Mouse (Mus musculus): Measurements from ENCODE around the gene Gng12.
"Not testable (repeated sequence)": the region's sequence is repeated elsewhere in the genome, so short reads cannot be mapped to it uniquely, and the experiment has no call there.

Gene Gng12

GRCm38 (mm10) chr6:67030846-67031245 lies 134.6 kb downstream of the Gng12 start:
- DNase-seq: no peak

DNA sequence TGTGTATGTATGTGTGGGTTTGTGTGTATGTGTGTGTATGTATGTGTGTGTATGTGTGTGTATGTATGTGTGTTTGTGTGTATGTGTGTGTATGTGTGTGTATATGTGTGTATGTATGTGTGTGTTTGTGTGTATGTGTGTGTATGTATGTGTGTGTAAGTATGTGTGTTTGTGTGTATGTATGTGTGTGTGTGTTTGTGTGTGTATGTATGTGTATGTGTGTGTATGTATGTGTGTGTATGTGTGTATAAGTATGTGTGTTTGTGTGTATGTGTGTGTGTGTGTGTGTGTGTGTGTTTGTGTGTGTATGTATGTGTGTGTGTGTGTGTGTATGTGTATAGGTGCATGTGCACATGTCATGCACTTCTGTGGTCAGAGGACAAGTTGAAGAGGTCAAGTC lies 136.4 kb downstream of the Gng12 start:
- not testable (repeated sequence) for DNase-seq

DNA sequence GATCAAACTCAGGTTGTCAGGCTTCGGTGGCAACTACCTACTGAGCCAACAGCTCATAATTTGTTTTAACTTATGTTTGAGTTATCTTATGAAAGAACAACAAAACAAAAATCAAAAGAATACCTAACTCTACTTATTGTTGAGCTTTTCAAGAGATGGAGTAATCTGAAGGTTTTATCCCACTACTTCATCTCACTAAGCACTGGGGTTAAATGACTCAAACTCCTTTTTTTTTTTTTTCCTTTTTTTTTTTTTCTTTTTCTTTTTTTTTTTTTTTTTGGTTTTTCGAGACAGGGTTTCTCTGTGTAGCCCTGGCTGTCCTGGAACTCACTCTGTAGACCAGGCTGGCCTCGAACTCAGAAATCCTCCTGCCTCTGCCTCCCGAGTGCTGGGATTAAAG lies 136.8 kb downstream of the Gng12 start:
- not testable (repeated sequence) for DNase-seq

DNA sequence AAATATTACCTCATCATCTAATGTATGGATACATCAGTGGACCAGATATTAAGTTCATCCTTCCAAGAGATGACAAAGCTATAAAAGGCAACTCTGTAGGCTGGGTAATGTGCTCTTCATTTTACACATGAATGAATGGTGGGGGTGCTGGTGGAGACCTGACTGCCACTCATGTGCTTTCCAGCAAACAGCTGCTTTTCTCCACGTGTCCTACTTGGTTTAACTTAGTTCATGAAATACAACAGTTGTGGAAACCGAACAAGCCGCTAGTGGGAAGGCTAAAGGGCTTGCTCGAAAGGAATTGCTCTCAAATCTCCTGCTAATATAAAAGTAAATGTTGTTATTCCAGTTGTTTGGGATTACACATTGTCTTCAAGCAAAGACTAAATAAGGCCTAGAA lies 137.4 kb downstream of the Gng12 start:
- DNase-seq: no peak

DNA sequence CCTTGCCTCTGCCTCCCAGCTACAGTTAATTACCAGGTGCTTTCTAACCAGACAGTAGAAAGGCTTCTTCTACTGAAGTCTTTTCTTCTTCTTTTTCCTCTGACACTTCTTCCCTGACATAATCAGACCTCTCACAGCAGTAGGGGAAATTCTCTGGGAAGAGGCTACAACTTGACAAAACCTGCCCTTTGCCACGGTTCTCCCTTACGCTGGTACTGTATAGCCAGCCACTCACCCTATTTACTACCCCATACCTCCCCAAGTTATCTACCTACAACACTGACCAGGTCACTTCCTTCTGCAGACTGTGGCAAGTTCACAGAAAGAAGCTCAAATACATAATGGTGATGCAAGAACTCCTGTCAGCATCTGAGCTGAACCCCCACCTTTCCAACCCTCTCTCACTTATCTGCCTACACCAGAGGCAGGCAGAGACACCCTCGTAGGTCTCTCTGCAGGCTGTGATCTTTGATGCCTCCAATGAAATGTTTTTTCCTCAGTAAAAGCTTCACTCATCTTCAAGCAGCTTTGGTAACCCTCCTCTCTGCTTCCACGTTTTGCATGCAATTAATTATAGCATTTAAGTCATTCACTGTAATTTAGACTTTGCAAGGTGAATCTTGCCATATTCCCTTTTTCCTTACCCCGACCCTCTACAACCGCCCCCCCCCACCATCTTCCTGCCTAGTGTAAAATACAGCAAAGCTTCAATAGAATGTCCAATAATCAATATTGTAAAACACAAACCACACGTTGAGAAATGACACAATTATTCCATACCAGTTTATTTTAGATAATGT lies 138.3 kb downstream of the Gng12 start:
- DNase-seq: no peak

GRCm38 (mm10) chr6:67035388-67036299 lies 139.4 kb downstream of the Gng12 start:
- DNase-seq: peak; percentile 37 to 51

GRCm38 (mm10) chr6:67036356-67036811 lies 140.2 kb downstream of the Gng12 start:
- DNase-seq: peak; percentile 87 to 93

DNA sequence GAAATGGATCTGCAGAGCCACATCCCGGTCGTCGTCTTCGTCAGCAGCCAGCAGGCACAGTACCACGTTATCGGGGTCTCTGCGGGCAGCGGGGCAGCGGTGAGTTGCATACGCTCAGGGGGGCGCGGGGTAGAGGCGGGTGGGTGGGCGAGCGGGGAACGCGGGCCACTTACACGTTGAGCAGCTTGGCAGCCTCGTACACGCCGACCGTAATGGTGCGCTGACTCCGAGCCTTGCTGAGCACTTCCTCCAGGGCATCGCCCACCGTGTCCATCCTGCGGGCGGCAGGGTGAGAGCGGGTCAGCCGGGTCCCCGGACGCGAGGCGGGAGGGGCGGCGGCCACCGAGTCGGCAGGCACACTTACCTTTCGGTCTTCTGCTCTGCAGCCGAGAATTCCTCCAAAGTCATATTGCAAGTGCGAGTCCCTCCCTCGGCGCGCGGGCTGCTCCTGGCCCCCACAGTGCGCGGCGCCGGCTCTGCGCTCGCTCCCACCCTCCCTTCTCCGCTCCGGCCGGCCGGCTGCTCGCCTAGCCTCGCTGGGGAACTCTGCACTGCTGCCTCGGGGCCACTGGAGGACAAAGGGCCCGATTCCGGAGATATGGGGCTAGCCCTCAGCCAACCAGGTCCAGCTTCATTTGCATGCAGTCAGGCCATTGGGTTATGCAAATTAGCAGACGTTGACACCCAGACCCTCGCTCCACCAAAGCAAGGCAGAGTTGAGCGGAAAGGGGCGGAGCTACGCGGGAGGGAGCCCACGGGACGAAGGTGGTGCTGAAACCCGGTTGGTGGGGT lies 140.8 kb downstream of the Gng12 start, which contains the start of gene Gadd45a:
TSS of gene Gadd45a (minus strand) at position 621 of the 792 bp plus-strand sequence.
- peak; percentile 93 to 96 for DNase-seq

GRCm38 (mm10) chr6:67038964-67039363 lies 142.8 kb downstream of the Gng12 start:
- DNase-seq: no peak

- no peak for DNase-seq
Measured at GRCm38 (mm10) chr6:67040904-67041410, 144.8 kb downstream of the Gng12 start.

DNA sequence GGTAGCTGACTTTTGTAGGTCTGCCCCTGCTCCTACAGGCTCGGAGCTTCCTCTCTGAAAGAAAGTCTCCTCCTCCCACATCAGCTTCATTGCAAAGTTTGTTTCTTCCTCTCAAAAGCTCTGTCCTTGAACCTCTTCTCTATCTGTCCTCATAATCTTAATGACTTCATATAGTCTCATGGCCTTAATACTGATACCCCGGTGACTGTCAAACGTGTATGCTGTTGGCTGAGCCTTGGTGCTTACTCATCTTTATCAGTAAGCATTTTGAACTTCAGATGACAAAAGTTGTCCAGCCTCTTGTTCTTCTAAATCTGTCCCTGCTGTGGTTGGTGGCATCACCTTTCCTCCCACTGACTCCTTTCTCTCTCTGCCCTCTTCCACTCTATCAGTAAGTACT lies 149.2 kb downstream of the Gng12 start:
- DNase-seq: no peak

DNA sequence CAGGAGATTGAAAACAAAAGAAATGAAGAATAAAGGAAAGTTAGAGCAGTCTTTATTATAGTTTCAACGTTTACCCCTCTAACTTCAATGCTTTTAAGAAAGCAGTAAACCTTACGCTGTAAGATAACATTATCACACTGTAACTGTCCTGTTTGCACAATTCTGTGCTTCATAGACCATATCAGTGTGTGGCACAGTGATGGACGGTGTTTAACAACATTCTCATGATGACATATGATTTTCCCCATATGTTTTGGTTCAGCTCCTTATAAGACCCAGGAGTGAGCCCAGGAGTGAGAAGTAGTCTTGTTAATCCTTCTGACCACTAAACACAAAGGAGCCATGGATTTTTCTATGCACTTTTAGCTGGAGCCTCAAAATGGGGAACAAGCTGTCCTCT lies 150.7 kb downstream of the Gng12 start:
- DNase-seq: no peak

- no peak for DNase-seq
Measured at GRCm38 (mm10) chr6:67048052-67048691, 152.0 kb downstream of the Gng12 start.

DNA sequence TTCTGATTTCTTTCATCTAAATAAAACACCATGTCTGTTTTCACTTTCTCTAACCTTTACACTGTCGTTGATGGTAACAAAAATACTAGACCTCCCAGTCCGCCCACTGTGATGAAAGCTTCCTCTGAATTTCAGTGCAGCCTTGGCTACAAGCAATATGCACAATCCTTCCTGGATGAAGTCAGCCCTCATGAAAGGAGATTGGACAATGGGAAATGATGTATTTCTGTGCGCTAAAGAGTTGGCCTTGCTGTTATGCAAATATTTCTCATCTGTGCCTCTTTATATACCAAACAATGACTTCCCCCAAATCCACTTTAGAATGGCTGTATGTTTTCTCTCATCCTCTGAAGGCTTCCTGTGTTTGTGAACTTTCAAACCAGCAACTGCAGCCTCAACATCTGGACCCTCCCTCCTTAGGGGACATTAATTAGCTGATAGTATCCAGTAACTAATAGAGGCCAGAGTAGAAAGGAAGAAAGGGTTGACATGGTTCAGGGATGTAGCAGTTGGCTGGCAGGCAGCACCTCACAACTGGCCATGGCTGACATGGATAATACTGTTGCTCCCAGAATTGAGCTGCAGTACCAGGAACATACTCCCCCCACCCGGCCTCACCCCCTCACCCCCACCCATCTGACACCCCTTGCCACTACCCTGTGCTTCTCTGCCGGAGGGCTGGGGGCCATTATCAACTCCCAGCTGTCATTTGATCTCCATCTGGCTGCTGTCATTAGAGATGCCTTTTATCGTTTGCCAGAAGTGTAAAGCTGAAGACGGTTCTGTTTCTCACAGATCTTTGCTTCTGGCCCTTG lies 152.9 kb downstream of the Gng12 start:
- no peak for DNase-seq

DNA sequence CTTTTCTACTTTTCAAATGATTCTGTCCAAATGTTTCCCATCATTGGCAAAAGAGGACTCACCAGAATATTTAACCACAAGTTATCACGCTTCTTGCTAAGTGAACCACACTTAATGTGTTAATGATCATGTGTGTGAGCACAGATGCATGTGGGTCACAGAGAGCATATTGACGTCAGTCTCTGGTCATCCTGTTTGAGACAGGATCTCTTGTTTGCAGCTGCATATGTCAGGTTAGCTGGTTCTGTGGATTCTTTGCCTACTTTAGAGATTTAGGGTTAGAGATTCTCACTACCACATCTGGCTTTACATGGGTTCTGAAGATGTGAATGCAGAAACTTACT lies 153.5 kb downstream of the Gng12 start:
- DNase-seq: no peak

DNA sequence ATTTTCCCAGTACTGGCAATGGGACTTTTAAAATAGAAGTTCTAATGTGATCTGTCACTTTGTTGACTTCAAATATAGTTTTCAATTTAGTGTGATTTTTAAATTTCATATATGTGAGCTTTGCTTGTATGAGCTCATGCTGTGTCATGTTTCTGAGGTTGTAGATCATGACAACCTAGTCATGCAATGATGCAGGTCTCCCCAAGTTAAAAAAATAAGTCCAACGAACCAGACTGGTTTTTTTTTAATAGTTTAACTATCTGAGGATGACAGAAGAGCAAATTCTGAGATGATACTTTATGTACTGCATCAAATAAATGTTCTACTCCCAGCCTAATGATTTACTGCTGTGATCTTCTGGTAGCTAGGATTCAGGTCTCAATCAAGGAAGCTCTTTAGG lies 153.9 kb downstream of the Gng12 start:
- no peak for DNase-seq

- no peak for DNase-seq
Measured at GRCm38 (mm10) chr6:67056108-67056888, 160.1 kb downstream of the Gng12 start.

- no peak for DNase-seq
Measured at GRCm38 (mm10) chr6:67056889-67057564, 160.8 kb downstream of the Gng12 start.

GRCm38 (mm10) chr6:67057574-67057973 lies 161.4 kb downstream of the Gng12 start:
- DNase-seq: no peak
